Mouse (Mus musculus) lung, embryonic 14.5 days (tissue): Measurements from ENCODE around the gene Rab22a. TPM values are rescaled to one million over a fixed set of nuclear protein-coding genes. Genes with fewer than 3 reads are reported as not detected.

Experiments
- ATAC-seq: fragments of 200-750 bp; cut with Nextera tagmentation; 2 replicates; pipeline ENCODE4 v1.8.0; 2017; ENCODE audit warnings: mild to moderate bottlenecking, moderate TSS enrichment, moderate library complexity; ENCODE audit not compliant: insufficient read depth
- DNase-seq: peaks from one replicate; pipeline ENCODE4 v3.0.0-alpha.2; 2015
- H3K27ac ChIP-seq: fragments of 300-500 bp; sonication (generic); 2 replicates; pipeline ENCODE4 v1.5.1; 2014; ENCODE audit warnings: low read depth, mild to moderate bottlenecking, moderate library complexity
- H3K27me3 ChIP-seq: fragments of 300-500 bp; sonication (generic); 2 replicates; pipeline ENCODE4 v1.6.1; 2014; ENCODE audit warnings: low read length, control low read depth; ENCODE audit not compliant: insufficient read depth
- H3K36me3 ChIP-seq: fragments of 300-500 bp; sonication (generic); 2 replicates; pipeline ENCODE4 v1.6.1; 2014; ENCODE audit warnings: control low read depth; ENCODE audit not compliant: insufficient read depth
- H3K4me1 ChIP-seq: fragments of 300-500 bp; sonication (generic); 2 replicates; pipeline ENCODE4 v1.6.1; 2014; ENCODE audit warnings: antibody characterized with exemption, control low read depth; ENCODE audit not compliant: insufficient read depth
- H3K4me2 ChIP-seq: fragments of 300-500 bp; sonication (generic); 2 replicates; pipeline ENCODE4 v1.6.1; 2014; ENCODE audit warnings: mild to moderate bottlenecking
- H3K4me3 ChIP-seq: fragments of 300-500 bp; sonication (generic); 2 replicates; pipeline ENCODE4 v1.5.1; 2014; ENCODE audit warnings: low read depth, low read length
- H3K9ac ChIP-seq: fragments of 300-500 bp; sonication (generic); 2 replicates; pipeline ENCODE4 v1.6.1; 2014
- H3K9me3 ChIP-seq: fragments of 300-500 bp; sonication (generic); 2 replicates; pipeline ENCODE4 v1.6.1; 2016; ENCODE audit warnings: low read depth, low read length, control low read depth
- CTCF ChIP-seq: IDR thresholded peaks from 2 replicates; pipeline ENCODE4 v1.5.1; 2016; ENCODE audit warnings: antibody characterized with exemption, low read depth
- WGBS: fragments of 180-500 bp; shearing (Covaris S2); extraction: QIAGEN DNeasy Blood & Tissue Kit; methylation state at CpG from one replicate; pipeline ENCODE4 v1.1.7; 2014; 5-methylcytosine and 5-hydroxymethylcytosine counted together
- polyA plus RNA-seq: library from polyadenylated mRNA; unstranded; fragments of >200 nt; fragmentation: Nextera tagmentation; extraction: Ambion mirVana; gene quantifications from 2 replicates; pipeline ENCODE4 v1.2.1, GENCODE M21; 2014

The Rab22a gene
- polyA plus RNA-seq = 34.1 and 34.7 TPM in 2 replicates

DNA sequence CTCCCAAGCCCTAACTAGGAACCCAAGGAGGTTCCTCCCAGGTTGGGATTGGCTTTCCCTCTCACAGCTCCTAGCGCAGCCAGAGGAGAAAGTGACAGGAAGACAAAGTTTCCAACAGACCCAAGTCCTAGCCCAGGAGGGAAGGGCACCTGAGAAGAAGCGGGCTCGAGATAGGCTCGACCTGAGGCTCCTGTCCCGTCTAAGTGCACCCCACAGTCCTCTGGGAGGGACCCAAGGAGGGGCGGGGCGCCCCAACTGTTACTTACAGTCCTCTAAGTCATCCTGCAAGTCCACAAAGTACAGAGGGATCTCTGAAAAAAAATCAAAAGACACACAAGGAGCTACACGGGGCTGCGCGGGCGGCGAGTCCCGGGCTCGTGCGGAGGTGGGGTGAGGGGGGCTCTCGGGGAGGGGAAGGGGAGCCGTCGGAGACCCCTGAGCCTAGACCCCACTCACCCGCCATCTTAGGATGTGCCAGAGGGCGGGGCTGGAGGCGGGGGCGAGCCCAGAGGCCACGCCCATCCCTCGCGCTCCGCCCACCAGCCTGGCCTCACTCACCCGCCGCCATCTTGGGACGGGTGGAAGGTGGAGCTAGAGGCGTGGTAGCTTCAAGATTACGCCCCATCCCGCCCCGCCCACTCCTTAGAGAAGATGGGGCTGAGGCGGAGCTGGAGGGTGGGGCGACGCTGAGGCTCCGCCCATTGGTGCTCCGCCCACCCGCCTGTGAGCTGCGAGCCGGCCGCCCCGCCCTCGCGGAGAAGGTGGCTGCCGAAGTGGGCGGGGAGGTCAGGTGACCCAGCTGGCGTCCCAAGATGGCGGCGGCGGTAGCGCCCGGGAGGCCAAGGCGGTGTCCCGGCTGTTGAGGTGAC is at the start of gene Rab22a:
Gene Rab22a, plus strand, starts transcription at position 704 of the 869 bp plus-strand sequence.
- peak within 1 kb of the TSS; percentile 44 for H3K27ac ChIP-seq
- peak; percentile 91 for ATAC-seq

DNA sequence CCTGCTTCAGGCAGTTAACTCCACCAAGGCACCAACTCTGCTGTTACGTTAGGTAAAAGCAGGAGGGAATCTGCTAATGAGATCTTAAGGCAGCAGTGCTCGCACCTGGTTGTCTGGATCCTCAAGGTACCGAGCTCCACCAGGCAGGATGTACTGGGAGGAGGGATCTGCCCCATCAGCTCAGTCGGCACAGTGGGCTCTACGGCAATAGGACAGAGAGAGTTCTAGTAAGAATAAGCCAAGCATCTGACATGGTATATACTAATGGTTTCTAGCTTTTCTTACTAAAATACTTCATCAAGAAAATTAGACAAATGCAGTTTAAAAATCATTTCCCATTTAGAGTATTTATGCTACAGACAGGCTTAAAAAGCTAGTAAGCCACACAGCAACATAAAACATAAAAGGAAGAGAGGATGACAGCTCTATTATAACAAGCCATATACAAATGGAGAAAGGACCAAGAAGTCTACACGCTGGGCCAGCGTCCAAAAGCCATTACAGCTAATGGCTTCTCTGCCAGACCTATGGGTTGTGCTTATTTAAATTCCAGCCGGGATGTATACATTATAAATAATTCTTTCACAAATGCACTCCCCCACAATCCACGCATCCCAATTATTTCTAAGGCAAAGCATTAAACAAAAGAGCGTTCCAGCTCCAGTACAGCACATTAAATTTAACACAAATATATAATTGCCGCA is 44.0 kb upstream of the Rab22a start:
- Histone ChIP-seq H3K9ac (no peak overlapping the region), H3K27me3 (no peaks in the 10 kb centered on the region), H3K27ac (peak overlapping the region; percentile 66), H3K9me3 (no peaks in the 10 kb centered on the region), H3K4me2 (no peak overlapping the region), H3K4me1 (peaks cover 3% of the 10 kb centered on the region; the same call in 1 of the 2 replicates), H3K36me3 (peaks cover 6% of the 10 kb centered on the region; the same call in 1 of the 2 replicates), H3K4me3 (no peak overlapping the region)
- no peak for TF ChIP-seq CTCF
- DNase-seq (peak; percentile 96), ATAC-seq (peak; percentile 86)
- WGBS = 49% methylated on average over 11 of the region's 11 CpGs

More for the DNA sequence above, at the start of gene Rab22a:
- Histone ChIP-seq H3K9ac (peak within 1 kb of the TSS; percentile 93), H3K36me3 (peaks cover 26% of the 10 kb centered on the region), H3K4me3 (peak within 1 kb of the TSS; percentile 99), H3K27me3 (no peaks in the 10 kb centered on the region), H3K9me3 (no peaks in the 10 kb centered on the region), H3K4me2 (peak within 1 kb of the TSS; percentile 66), H3K4me1 (peaks cover 17% of the 10 kb centered on the region)
- WGBS = under 1% methylated on average over 55 of the region's 55 CpGs
- TF ChIP-seq CTCF = no peak
- peak; percentile 99 for DNase-seq

GRCm38 (mm10) chr2:173616156-173616555 is 43.4 kb upstream of the Rab22a start:
- H3K9ac ChIP-seq = no peak overlapping the region
- no peak overlapping the region for H3K4me2 ChIP-seq
- ATAC-seq (peak; percentile 53; the same call in 1 of the 2 replicates), DNase-seq (peak; percentile 27)
- H3K9me3 ChIP-seq = no peaks in the 10 kb centered on the region
- H3K4me1 ChIP-seq = peaks cover 3% of the 10 kb centered on the region; the same call in 1 of the 2 replicates
- no peaks in the 10 kb centered on the region for H3K27me3 ChIP-seq
- H3K4me3 ChIP-seq = no peak overlapping the region
- 43% methylated on average over 7 of the region's 7 CpGs for WGBS
- peak overlapping the region; percentile 66 for H3K27ac ChIP-seq
- TF ChIP-seq CTCF = no peak
- H3K36me3 ChIP-seq = peaks cover 6% of the 10 kb centered on the region; the same call in 1 of the 2 replicates

DNA sequence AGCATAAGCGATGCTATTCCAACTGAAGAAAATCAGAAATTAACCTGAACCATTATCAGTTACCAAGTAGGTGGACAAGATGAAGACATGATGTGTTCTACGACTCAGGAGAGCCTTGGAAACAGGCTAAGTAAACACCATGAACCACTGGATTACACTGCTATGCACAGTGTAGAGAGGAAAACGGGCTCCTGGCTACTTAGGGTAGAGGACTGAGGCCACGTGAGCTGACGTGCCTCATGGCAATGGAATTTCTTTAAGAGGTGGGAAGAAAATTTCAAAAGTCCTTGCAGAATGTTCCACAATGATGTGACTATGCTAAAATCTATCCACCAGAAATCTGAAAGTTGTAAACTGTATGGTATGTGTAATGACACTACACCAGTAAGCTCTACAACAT is 40.4 kb upstream of the Rab22a start:
- no peaks in the 10 kb centered on the region for H3K27me3 ChIP-seq
- peaks cover 3% of the 10 kb centered on the region; the same call in 1 of the 2 replicates for H3K36me3 ChIP-seq
- ATAC-seq (0 out of 2 replicates have a peak, but pooled peaks have one; percentile 29), DNase-seq (no peak)
- no peak overlapping the region for H3K27ac ChIP-seq
- no peak for TF ChIP-seq CTCF
- peaks cover 3% of the 10 kb centered on the region; the same call in 1 of the 2 replicates for H3K4me1 ChIP-seq
- WGBS = 66% methylated on average over 5 of the region's 5 CpGs
- H3K4me3 ChIP-seq = no peak overlapping the region
- H3K4me2 ChIP-seq = no peak overlapping the region
- no peak overlapping the region for H3K9ac ChIP-seq
- no peaks in the 10 kb centered on the region for H3K9me3 ChIP-seq

DNA sequence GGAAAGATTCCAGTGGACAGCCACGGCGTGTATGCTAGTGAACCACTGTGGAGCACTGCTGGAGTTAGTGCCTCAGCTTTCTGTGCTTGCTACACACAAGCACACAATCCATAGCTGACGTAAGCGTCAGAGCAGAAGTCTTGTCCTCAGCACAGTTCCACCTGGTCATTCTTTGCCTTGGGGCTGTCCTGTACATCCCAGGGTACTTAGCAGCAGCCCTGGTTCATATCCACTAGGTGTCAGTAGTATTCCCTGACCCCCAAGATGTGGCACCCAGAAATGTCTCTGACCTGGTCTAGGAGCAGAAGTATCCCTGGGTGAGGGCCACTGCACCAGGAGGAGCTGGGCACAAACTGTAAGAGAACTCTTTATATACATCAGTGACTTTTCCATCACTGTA is 38.9 kb upstream of the Rab22a start:
- 95% methylated on average over 4 of the region's 4 CpGs for WGBS

GRCm38 (mm10) chr2:173622173-173622601 is 37.4 kb upstream of the Rab22a start:
- Histone ChIP-seq H3K9ac (no peak overlapping the region), H3K9me3 (no peaks in the 10 kb centered on the region), H3K36me3 (no peaks in the 10 kb centered on the region), H3K4me2 (no peak overlapping the region), H3K27ac (no peak overlapping the region), H3K27me3 (no peaks in the 10 kb centered on the region), H3K4me1 (no peaks in the 10 kb centered on the region), H3K4me3 (no peak overlapping the region)
- DNase-seq (peak; percentile 55), ATAC-seq (no peak)
- TF ChIP-seq CTCF = no peak
- WGBS = 55% methylated on average over 7 of the region's 7 CpGs

More for the DNA sequence above, 38.9 kb upstream of the Rab22a start:
- no peak for DNase-seq
- Histone ChIP-seq H3K27me3 (no peaks in the 10 kb centered on the region), H3K36me3 (no peaks in the 10 kb centered on the region), H3K9ac (no peak overlapping the region), H3K9me3 (no peaks in the 10 kb centered on the region), H3K4me2 (no peak overlapping the region), H3K4me1 (no peaks in the 10 kb centered on the region), H3K27ac (no peak overlapping the region), H3K4me3 (no peak overlapping the region)
- ATAC-seq = no peak
- TF ChIP-seq CTCF = peak; percentile 21; the same call in 1 of the 2 replicates
